Mouse (Mus musculus): ENCODE measurements at regions not wholly inside any gene's neighbourhood (a gene's known extent, or its start where the extent isn't known, plus 50 kb on each side); places are given as distances from the start of the nearest gene placed in this dataset.

DNA sequence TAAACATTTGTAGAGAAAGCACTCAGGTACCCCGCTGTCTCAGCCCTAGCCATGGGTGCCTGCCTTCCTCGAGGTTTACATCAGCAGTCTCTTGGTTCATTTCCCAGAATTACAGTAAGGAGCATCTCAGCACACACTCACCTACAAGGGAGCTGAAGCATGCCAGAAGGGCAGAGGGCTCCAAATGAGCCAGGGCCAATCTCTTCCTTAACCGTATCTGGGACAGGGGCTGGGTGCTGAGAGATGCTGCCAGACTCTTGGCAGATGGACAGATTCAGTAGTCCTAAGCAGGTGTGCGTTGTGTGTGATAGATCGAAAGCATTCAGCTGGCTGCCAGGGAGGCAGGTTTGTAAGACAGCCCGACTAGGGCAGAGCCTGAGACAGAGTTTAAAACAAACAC, 97.0 kb downstream of the Fam168b start:
- Histone ChIP-seq H3K27ac (replicated peaks; ENCODE audit: insufficient read depth, low read depth, low read length) (no peak overlapping the region), H3K79me2 (ENCODE audit: control insufficient read depth, insufficient read depth, low read length) (no peaks in the 10 kb centered on the region), H3K4me3 (ENCODE audit: insufficient read depth, low read depth, low read length) (no peak overlapping the region), H3K9ac (ENCODE audit: low read depth, low read length) (no peak overlapping the region), H3K4me1 (ENCODE audit: control insufficient read depth, insufficient read depth, low read length) (no peaks in the 10 kb centered on the region), H3K36me3 (ENCODE audit: control insufficient read depth, insufficient read depth, low read length) (no peaks in the 10 kb centered on the region), H3K27me3 (ENCODE audit: control insufficient read depth, insufficient read depth, low read length) (peaks cover 7% of the 10 kb centered on the region)
- TF ChIP-seq CTCF (IDR thresholded peaks at IDR 0.05; ENCODE audit: low read depth, low read length), result no peak
- no peak for TF ChIP-seq POLR2A (IDR thresholded peaks at IDR 0.05; ENCODE audit: extremely low read depth, insufficient read depth, low read length)
- no peak for DNase-seq (ENCODE audit: extremely low read depth, low read depth, low spot score)
- 57% methylated on average over 6 of the region's 6 CpGs for WGBS

DNA sequence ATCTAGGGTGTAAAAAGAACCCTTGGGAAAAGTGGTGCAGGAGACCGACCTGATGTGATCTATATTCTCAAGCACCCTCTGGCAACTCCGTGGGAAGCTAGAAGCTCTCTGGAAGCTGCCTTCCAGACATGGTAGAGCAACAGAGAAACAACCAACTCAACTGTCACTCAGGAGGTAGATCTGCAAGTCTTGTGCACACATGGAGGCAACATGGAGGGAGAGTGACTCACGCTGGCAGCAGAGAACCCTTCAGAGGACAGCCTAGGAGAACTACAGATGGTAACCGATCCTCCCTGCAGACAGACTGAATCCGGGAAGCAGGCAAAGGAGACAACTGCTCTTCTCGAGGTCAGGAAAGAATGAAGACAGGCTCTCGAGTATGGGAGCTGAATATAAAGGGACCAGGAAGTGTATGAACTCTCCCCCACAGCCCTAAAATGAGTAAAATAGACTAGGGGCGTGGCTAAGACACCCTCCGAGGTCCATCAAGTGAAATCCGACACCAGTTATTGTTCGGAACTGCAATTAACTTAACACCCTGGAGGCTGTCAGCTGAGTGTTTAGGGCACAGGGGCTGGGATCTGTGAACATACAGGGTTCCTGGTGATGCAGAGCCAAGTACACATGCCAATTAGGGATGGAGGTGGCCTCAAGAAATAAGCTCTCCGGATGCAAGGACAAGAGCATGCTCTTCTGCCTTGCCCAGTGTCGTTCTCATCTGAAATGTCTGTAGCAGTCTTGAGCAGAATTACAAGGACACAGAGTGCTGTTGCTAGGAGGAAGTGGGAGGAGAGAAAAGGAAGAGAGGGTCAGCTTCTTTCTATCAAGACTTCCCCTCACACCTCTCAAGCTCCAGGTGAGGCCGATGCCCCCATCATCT, 93.5 kb downstream of the Fam168b start:
- no peaks in the 10 kb centered on the region for H3K36me3 ChIP-seq (ENCODE audit: control insufficient read depth, insufficient read depth, low read length)
- no peak overlapping the region for H3K9ac ChIP-seq (ENCODE audit: low read depth, low read length)
- no peak overlapping the region for H3K4me3 ChIP-seq (ENCODE audit: insufficient read depth, low read depth, low read length)
- H3K27ac ChIP-seq (replicated peaks; ENCODE audit: insufficient read depth, low read depth, low read length), result no peak overlapping the region
- no peak for TF ChIP-seq CTCF (IDR thresholded peaks at IDR 0.05; ENCODE audit: low read depth, low read length)
- peaks cover 11% of the 10 kb centered on the region for H3K27me3 ChIP-seq (ENCODE audit: control insufficient read depth, insufficient read depth, low read length)
- H3K4me1 ChIP-seq (ENCODE audit: control insufficient read depth, insufficient read depth, low read length), result no peaks in the 10 kb centered on the region
- 11% methylated on average over 14 of the region's 14 CpGs for WGBS
- H3K79me2 ChIP-seq (ENCODE audit: control insufficient read depth, insufficient read depth, low read length), result no peaks in the 10 kb centered on the region
- no peak for DNase-seq (ENCODE audit: extremely low read depth, low read depth, low spot score)

DNA sequence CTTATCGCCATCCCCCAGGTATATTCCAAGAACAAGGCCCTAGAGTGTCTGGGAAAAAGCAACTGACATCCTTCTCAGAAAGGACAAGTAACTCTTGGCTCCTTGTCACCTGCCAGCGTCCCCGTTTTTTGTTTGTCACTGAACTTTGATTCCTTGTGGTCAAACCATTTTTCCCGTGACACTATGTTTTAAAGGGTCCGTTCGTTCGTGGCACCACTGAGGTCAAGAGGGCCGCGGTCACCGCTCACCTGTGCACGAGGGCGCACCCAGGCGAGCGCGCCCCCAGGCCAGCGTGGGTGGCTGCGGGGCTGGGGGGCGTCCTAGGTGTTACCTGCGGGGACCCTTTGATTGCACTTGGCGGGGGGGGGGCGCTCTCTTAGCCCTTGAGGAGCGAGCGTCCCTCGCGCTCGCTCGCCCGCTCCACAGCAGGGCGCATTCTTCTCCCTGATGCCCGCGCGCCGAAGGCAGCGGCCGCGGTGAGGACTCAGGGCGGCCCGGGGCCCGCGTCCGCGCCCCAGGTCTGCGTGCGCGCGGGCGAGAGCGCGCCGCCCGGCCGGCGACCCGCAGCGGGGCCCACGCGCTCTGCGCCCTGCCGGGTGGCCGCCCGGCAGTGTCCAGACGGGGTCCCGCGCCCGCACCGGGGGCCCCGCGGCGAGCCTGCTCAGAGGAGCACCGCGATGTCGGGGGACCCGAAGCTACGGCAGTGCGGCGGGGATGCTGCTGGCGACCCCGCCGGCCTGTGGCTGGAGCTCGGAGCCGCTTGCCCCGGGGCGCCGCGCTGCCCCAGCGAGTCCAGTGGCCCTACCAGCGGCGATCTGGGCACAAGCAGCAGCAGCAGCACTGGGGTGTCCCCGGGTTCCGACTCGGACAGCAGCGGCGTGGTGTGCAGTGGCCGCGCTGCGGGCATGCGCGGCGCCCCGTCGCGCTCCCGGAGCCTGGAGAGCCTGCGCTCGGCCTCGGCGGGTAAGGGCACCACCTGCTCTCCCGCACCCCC, 92.5 kb downstream of the Fam168b start:
- WGBS, result 2% methylated on average over 107 of the region's 108 CpGs
- Histone ChIP-seq H3K79me2 (ENCODE audit: control insufficient read depth, insufficient read depth, low read length) (no peaks in the 10 kb centered on the region), H3K27ac (replicated peaks; ENCODE audit: insufficient read depth, low read depth, low read length) (no peak overlapping the region), H3K36me3 (ENCODE audit: control insufficient read depth, insufficient read depth, low read length) (no peaks in the 10 kb centered on the region), H3K9ac (ENCODE audit: low read depth, low read length) (no peak overlapping the region), H3K27me3 (ENCODE audit: control insufficient read depth, insufficient read depth, low read length) (peaks cover 11% of the 10 kb centered on the region), H3K4me1 (ENCODE audit: control insufficient read depth, insufficient read depth, low read length) (no peaks in the 10 kb centered on the region), H3K4me3 (ENCODE audit: insufficient read depth, low read depth, low read length) (no peak overlapping the region)
- DNase-seq (ENCODE audit: extremely low read depth, low read depth, low spot score), result no peak
- TF ChIP-seq CTCF (IDR thresholded peaks at IDR 0.05; ENCODE audit: low read depth, low read length) (no peak), POLR2A (IDR thresholded peaks at IDR 0.05; ENCODE audit: extremely low read depth, insufficient read depth, low read length) (no peak)

DNA sequence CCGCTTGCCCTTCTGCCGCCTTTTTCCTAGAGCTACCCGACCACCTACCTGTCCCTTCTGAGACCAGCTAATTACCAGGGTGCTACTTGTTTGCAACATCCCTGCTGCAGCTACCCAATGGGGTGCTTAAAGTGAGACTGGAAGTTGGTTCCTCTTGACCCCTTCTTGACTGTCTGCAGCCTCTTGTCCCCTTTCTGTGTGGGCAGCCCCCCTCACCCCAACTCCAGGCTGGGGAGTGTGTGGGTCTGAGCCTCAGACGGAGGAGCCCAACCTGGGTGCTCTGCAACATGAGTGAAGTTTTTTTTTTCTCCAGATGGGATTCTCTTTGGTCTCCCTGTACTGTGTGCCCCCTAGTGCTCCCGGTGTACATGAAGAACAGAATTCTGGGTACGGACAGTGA, 91.7 kb downstream of the Fam168b start:
- WGBS, result 3% methylated on average over 6 of the region's 6 CpGs
- peaks cover 11% of the 10 kb centered on the region for H3K27me3 ChIP-seq (ENCODE audit: control insufficient read depth, insufficient read depth, low read length)

DNA sequence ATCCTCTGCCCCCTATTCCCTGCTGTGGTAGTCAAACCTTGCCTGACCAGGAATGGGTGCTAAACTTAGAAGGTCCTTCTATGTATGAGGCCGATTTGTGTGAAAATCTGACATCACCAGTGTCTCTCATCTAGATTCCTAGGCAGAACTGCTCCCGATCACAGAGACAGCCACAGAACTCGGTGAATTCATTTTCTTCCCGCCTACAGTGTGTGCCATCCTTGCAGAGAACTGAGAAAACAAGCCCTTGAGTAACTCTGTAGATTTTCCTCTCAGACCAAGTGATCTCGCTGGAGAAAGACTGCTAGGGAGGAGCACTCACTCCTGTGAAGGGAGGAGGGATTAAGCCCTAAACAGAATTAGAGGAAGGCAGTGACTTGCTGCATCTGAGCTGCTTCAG, 89.3 kb downstream of the Fam168b start:
- peaks cover 11% of the 10 kb centered on the region for H3K27me3 ChIP-seq (ENCODE audit: control insufficient read depth, insufficient read depth, low read length)
- H3K4me3 ChIP-seq (ENCODE audit: insufficient read depth, low read depth, low read length), result no peak overlapping the region
- no peaks in the 10 kb centered on the region for H3K79me2 ChIP-seq (ENCODE audit: control insufficient read depth, insufficient read depth, low read length)
- H3K36me3 ChIP-seq (ENCODE audit: control insufficient read depth, insufficient read depth, low read length), result no peaks in the 10 kb centered on the region
- WGBS, result 54% methylated on average over 5 of the region's 5 CpGs
- TF ChIP-seq POLR2A (IDR thresholded peaks at IDR 0.05; ENCODE audit: extremely low read depth, insufficient read depth, low read length), result no peak
- no peak for TF ChIP-seq CTCF (IDR thresholded peaks at IDR 0.05; ENCODE audit: low read depth, low read length)
- H3K4me1 ChIP-seq (ENCODE audit: control insufficient read depth, insufficient read depth, low read length), result no peaks in the 10 kb centered on the region
- no peak for DNase-seq (ENCODE audit: extremely low read depth, low read depth, low spot score)
- no peak overlapping the region for H3K9ac ChIP-seq (ENCODE audit: low read depth, low read length)
- no peak overlapping the region for H3K27ac ChIP-seq (replicated peaks; ENCODE audit: insufficient read depth, low read depth, low read length)

More for the DNA sequence above, 91.7 kb downstream of the Fam168b start:
- no peak overlapping the region for H3K4me3 ChIP-seq (ENCODE audit: insufficient read depth, low read depth, low read length)
- H3K36me3 ChIP-seq (ENCODE audit: control insufficient read depth, insufficient read depth, low read length), result no peaks in the 10 kb centered on the region
- TF ChIP-seq CTCF (IDR thresholded peaks at IDR 0.05; ENCODE audit: low read depth, low read length) (no peak), POLR2A (IDR thresholded peaks at IDR 0.05; ENCODE audit: extremely low read depth, insufficient read depth, low read length) (no peak)
- no peak overlapping the region for H3K27ac ChIP-seq (replicated peaks; ENCODE audit: insufficient read depth, low read depth, low read length)
- no peak for DNase-seq (ENCODE audit: extremely low read depth, low read depth, low spot score)
- H3K9ac ChIP-seq (ENCODE audit: low read depth, low read length), result no peak overlapping the region
- H3K79me2 ChIP-seq (ENCODE audit: control insufficient read depth, insufficient read depth, low read length), result no peaks in the 10 kb centered on the region
- no peaks in the 10 kb centered on the region for H3K4me1 ChIP-seq (ENCODE audit: control insufficient read depth, insufficient read depth, low read length)
